Mouse (Mus musculus) cortical plate, adult 2 months (tissue): ENCODE measurements at regions not wholly inside any gene's neighbourhood (a gene's known extent, or its start where the extent isn't known, plus 50 kb on each side); places are given as distances from the start of the nearest gene placed in this dataset.

Experiments used
- CTCF ChIP-seq: fragments of 200-500 bp; IDR thresholded peaks from 2 replicates; pipeline ENCODE4 v1.5.1; 2011; ENCODE audit warnings: mild to moderate bottlenecking, control low read depth, low read length; ENCODE audit not compliant: insufficient read depth; ENCODE audit errors: extremely low read depth
- POLR2A ChIP-seq: fragments of 200-500 bp; IDR thresholded peaks from 2 replicates; pipeline ENCODE4 v1.6.1; 2011; ENCODE audit warnings: mild to moderate bottlenecking, low read length, control low read depth; ENCODE audit not compliant: insufficient read depth; ENCODE audit errors: extremely low read depth

GRCm38 (mm10) chr5:82203606-82204005 lies 1151.4 kb downstream of the Tecrl start:
- TF ChIP-seq CTCF: no peak
- TF ChIP-seq POLR2A: no peak
